Mouse (Mus musculus): ENCODE results near the gene Erv3.

DNA sequence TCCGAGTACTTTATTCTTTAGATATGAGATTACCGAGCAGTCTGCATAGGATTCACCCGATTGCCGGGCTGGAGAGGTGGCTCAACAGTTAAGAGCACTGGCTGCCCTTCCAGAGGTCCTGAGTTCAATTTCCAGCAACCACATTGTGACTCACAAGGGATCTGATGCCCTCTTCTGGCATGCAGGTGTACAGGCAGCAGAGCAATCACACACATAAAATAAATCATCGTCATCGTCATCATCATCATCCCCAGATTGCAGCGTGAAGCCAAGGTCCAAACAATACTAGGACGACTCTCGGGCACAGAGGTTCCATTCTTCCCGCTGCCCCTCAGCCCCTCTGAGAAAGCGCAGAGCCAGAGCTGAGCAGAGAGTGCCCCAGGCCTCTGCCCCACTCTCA, 51.9 kb downstream of the Erv3 start:
- TF ChIP-seq CTCF (IDR thresholded peaks at IDR 0.05; ENCODE audit: control insufficient read depth, insufficient read depth, insufficient read length) (peak; percentile 14), MAX (IDR thresholded peaks at IDR 0.05) (no peak)

Measured in C2C12 (cell line).